Mouse (Mus musculus) neural tube, embryonic 13.5 days (tissue): Measurements from ENCODE around the gene Nt5dc2. TPM values are rescaled to one million over a fixed set of nuclear protein-coding genes. Genes with fewer than 3 reads are reported as not detected.

Experiments
- ATAC-seq: fragments of 200-750 bp; cut with Nextera tagmentation; 2 replicates; pipeline ENCODE4 v1.8.0; 2017; ENCODE audit warnings: low read depth, mild to moderate bottlenecking, moderate TSS enrichment, moderate library complexity
- H3K27ac ChIP-seq: fragments of 300-500 bp; sonication (generic); replicated peaks from 2 replicates; pipeline ENCODE4 v1.5.1; 2015; ENCODE audit warnings: moderate library complexity, mild to moderate bottlenecking, inconsistent platforms
- H3K27me3 ChIP-seq: fragments of 300-500 bp; sonication (generic); 2 replicates; pipeline ENCODE4 v1.6.1; 2015; ENCODE audit warnings: mild to moderate bottlenecking, inconsistent platforms
- H3K36me3 ChIP-seq: fragments of 300-500 bp; sonication (generic); 2 replicates; pipeline ENCODE4 v1.6.1; 2015; ENCODE audit warnings: mild to moderate bottlenecking, inconsistent platforms
- H3K4me1 ChIP-seq: fragments of 300-500 bp; sonication (generic); replicated peaks from 2 replicates; pipeline ENCODE4 v1.6.1; 2015; ENCODE audit warnings: inconsistent platforms
- H3K4me2 ChIP-seq: fragments of 300-500 bp; sonication (generic); 2 replicates; pipeline ENCODE4 v1.6.1; 2015; ENCODE audit warnings: inconsistent platforms, mild to moderate bottlenecking, moderate library complexity
- H3K4me3 ChIP-seq: fragments of 300-500 bp; sonication (generic); 2 replicates; pipeline ENCODE4 v1.5.1; 2015; ENCODE audit warnings: mild to moderate bottlenecking, inconsistent platforms
- H3K9ac ChIP-seq: fragments of 300-500 bp; sonication (generic); 2 replicates; pipeline ENCODE4 v1.6.1; 2015; ENCODE audit warnings: moderate library complexity, mild to moderate bottlenecking, inconsistent platforms
- H3K9me3 ChIP-seq: fragments of 300-500 bp; sonication (generic); 2 replicates; pipeline ENCODE4 v1.6.1; 2016; ENCODE audit warnings: inconsistent platforms
- WGBS: fragments of 180-500 bp; shearing (Covaris S2); methylation state at CpG from one replicate; pipeline ENCODE4 v1.1.7; 2015; 5-methylcytosine and 5-hydroxymethylcytosine counted together
- polyA plus RNA-seq: library from polyadenylated mRNA; unstranded; fragments of >200 nt; fragmentation: Nextera tagmentation; extraction: Ambion mirVana; gene quantifications from 2 replicates; pipeline ENCODE4 v1.2.1, GENCODE M21; 2015

Gene Nt5dc2
- polyA plus RNA-seq, 1 experiment from 2014 or later: 276 TPM

- Histone ChIP-seq H3K36me3 (no peaks in the 10 kb centered on the region), H3K9me3 (no peaks in the 10 kb centered on the region), H3K27me3 (no peaks in the 10 kb centered on the region), H3K4me2 (no peak overlapping the region), H3K4me3 (no peak overlapping the region), H3K4me1 (peaks cover 17% of the 10 kb centered on the region; the same call in 1 of the 2 replicates), H3K9ac (no peak overlapping the region), H3K27ac (no peak overlapping the region)
- 69% methylated on average over 10 of the region's 10 CpGs for WGBS
- no peak for ATAC-seq
Observed at GRCm38 (mm10) chr14:31161638-31162037, 30.8 kb downstream of the Nt5dc2 start.

- H3K9ac ChIP-seq: no peak overlapping the region
- no peak overlapping the region for H3K4me3 ChIP-seq
- H3K4me2 ChIP-seq: no peak overlapping the region
- no peaks in the 10 kb centered on the region for H3K9me3 ChIP-seq
- WGBS: 85% methylated on average over 8 of the region's 8 CpGs
- peaks cover 37% of the 10 kb centered on the region; the same call in 1 of the 2 replicates for H3K4me1 ChIP-seq
- H3K27ac ChIP-seq: no peak overlapping the region
- H3K36me3 ChIP-seq: no peaks in the 10 kb centered on the region
- ATAC-seq: no peak
- no peaks in the 10 kb centered on the region for H3K27me3 ChIP-seq
Observed at GRCm38 (mm10) chr14:31164067-31164466, 33.2 kb downstream of the Nt5dc2 start.

- H3K4me3 ChIP-seq: no peak overlapping the region
- no peaks in the 10 kb centered on the region for H3K27me3 ChIP-seq
- no peak overlapping the region for H3K27ac ChIP-seq
- no peak overlapping the region for H3K4me2 ChIP-seq
- H3K4me1 ChIP-seq: peaks cover 37% of the 10 kb centered on the region; the same call in 1 of the 2 replicates
- peaks cover 6% of the 10 kb centered on the region for H3K36me3 ChIP-seq
- no peaks in the 10 kb centered on the region for H3K9me3 ChIP-seq
- no peak for ATAC-seq
- no peak overlapping the region for H3K9ac ChIP-seq
- 66% methylated on average over 2 of the region's 2 CpGs for WGBS
Observed at GRCm38 (mm10) chr14:31165010-31165409, 34.2 kb downstream of the Nt5dc2 start.

- no peak for ATAC-seq
- Histone ChIP-seq H3K9ac (0 out of 2 replicates have a peak overlapping the region, but pooled peaks have one; percentile 22), H3K4me1 (peaks cover 37% of the 10 kb centered on the region; the same call in 1 of the 2 replicates), H3K27ac (no peak overlapping the region), H3K9me3 (no peaks in the 10 kb centered on the region), H3K4me3 (no peak overlapping the region), H3K36me3 (peaks cover 10% of the 10 kb centered on the region), H3K4me2 (no peak overlapping the region), H3K27me3 (no peaks in the 10 kb centered on the region)
- WGBS: 58% methylated on average over 7 of the region's 7 CpGs
Observed at GRCm38 (mm10) chr14:31165458-31165857, 34.6 kb downstream of the Nt5dc2 start.

GRCm38 (mm10) chr14:31165991-31166630, 35.3 kb downstream of the Nt5dc2 start:
- H3K4me3 ChIP-seq: no peak overlapping the region
- WGBS: 55% methylated on average over 10 of the region's 10 CpGs
- no peaks in the 10 kb centered on the region for H3K27me3 ChIP-seq
- no peak overlapping the region for H3K27ac ChIP-seq
- no peak overlapping the region for H3K9ac ChIP-seq
- no peaks in the 10 kb centered on the region for H3K9me3 ChIP-seq
- no peak for ATAC-seq
- H3K4me1 ChIP-seq: peaks cover 37% of the 10 kb centered on the region; the same call in 1 of the 2 replicates
- peaks cover 17% of the 10 kb centered on the region for H3K36me3 ChIP-seq
- peak overlapping the region; percentile 36; the same call in 1 of the 2 replicates for H3K4me2 ChIP-seq

GRCm38 (mm10) chr14:31166827-31167226, 36.0 kb downstream of the Nt5dc2 start:
- Histone ChIP-seq H3K4me1 (peaks cover 35% of the 10 kb centered on the region; the same call in 1 of the 2 replicates), H3K27me3 (no peaks in the 10 kb centered on the region), H3K4me3 (peak overlapping the region; percentile 18; the same call in 1 of the 2 replicates), H3K9ac (0 out of 2 replicates have a peak overlapping the region, but pooled peaks have one; percentile 22), H3K36me3 (peaks cover 24% of the 10 kb centered on the region), H3K4me2 (peak overlapping the region; percentile 36), H3K27ac (0 out of 2 replicates have a peak overlapping the region, but pooled peaks have one; percentile 9), H3K9me3 (no peaks in the 10 kb centered on the region)
- ATAC-seq: no peak
- 62% methylated on average over 9 of the region's 9 CpGs for WGBS

- peak within 1 kb of the TSS; percentile 54 for H3K27ac ChIP-seq
- WGBS: 56% methylated on average over 10 of the region's 10 CpGs
- ATAC-seq: no peak
- no peaks in the 10 kb centered on the region for H3K9me3 ChIP-seq
- H3K4me2 ChIP-seq: peak within 1 kb of the TSS; percentile 36
- no peaks in the 10 kb centered on the region for H3K27me3 ChIP-seq
- H3K4me3 ChIP-seq: peak within 1 kb of the TSS; percentile 18
- peaks cover 31% of the 10 kb centered on the region; the same call in 1 of the 2 replicates for H3K4me1 ChIP-seq
- peak within 1 kb of the TSS; percentile 47 for H3K9ac ChIP-seq
- peaks cover 40% of the 10 kb centered on the region for H3K36me3 ChIP-seq
Observed at GRCm38 (mm10) chr14:31168425-31168824, 37.6 kb downstream of the Nt5dc2 start, which contains the start of gene Stab1. TSS of gene Stab1 (minus strand) at chr14:31168641.

GRCm38 (mm10) chr14:31169508-31169907, 38.7 kb downstream of the Nt5dc2 start:
- ATAC-seq: no peak
- peaks cover 51% of the 10 kb centered on the region for H3K36me3 ChIP-seq
- H3K4me2 ChIP-seq: no peak overlapping the region
- no peak overlapping the region for H3K27ac ChIP-seq
- WGBS: 83% methylated on average over 6 of the region's 6 CpGs
- no peak overlapping the region for H3K4me3 ChIP-seq
- no peaks in the 10 kb centered on the region for H3K27me3 ChIP-seq
- H3K4me1 ChIP-seq: peaks cover 31% of the 10 kb centered on the region; the same call in 1 of the 2 replicates
- no peaks in the 10 kb centered on the region for H3K9me3 ChIP-seq
- H3K9ac ChIP-seq: no peak overlapping the region

GRCm38 (mm10) chr14:31170963-31171362, 40.1 kb downstream of the Nt5dc2 start:
- no peak overlapping the region for H3K4me3 ChIP-seq
- H3K4me2 ChIP-seq: no peak overlapping the region
- peaks cover 65% of the 10 kb centered on the region for H3K36me3 ChIP-seq
- H3K9ac ChIP-seq: no peak overlapping the region
- H3K27ac ChIP-seq: 0 out of 2 replicates have a peak overlapping the region, but pooled peaks have one; percentile 5
- peaks cover 25% of the 10 kb centered on the region; the same call in 1 of the 2 replicates for H3K4me1 ChIP-seq
- H3K9me3 ChIP-seq: no peaks in the 10 kb centered on the region
- no peak for ATAC-seq
- WGBS: 83% methylated on average over 13 of the region's 13 CpGs
- H3K27me3 ChIP-seq: no peaks in the 10 kb centered on the region

- Histone ChIP-seq H3K27ac (0 out of 2 replicates have a peak overlapping the region, but pooled peaks have one; percentile 5), H3K9ac (no peak overlapping the region), H3K4me2 (no peak overlapping the region), H3K27me3 (no peaks in the 10 kb centered on the region), H3K9me3 (no peaks in the 10 kb centered on the region), H3K4me1 (peaks cover 23% of the 10 kb centered on the region; the same call in 1 of the 2 replicates), H3K36me3 (peaks cover 69% of the 10 kb centered on the region), H3K4me3 (no peak overlapping the region)
- WGBS: 81% methylated on average over 11 of the region's 11 CpGs
- no peak for ATAC-seq
Observed at GRCm38 (mm10) chr14:31171386-31171785, 40.5 kb downstream of the Nt5dc2 start.

- H3K9ac ChIP-seq: no peak overlapping the region
- no peak for ATAC-seq
- no peaks in the 10 kb centered on the region for H3K9me3 ChIP-seq
- H3K4me1 ChIP-seq: peaks cover 19% of the 10 kb centered on the region; the same call in 1 of the 2 replicates
- H3K27ac ChIP-seq: no peak overlapping the region
- 96% methylated on average over 15 of the region's 15 CpGs for WGBS
- H3K36me3 ChIP-seq: peaks cover 74% of the 10 kb centered on the region
- H3K4me2 ChIP-seq: no peak overlapping the region
- H3K27me3 ChIP-seq: no peaks in the 10 kb centered on the region
- no peak overlapping the region for H3K4me3 ChIP-seq
Observed at GRCm38 (mm10) chr14:31171821-31172220, 41.0 kb downstream of the Nt5dc2 start.

GRCm38 (mm10) chr14:31172781-31173455, 42.1 kb downstream of the Nt5dc2 start:
- Histone ChIP-seq H3K27me3 (no peaks in the 10 kb centered on the region), H3K36me3 (peaks cover 85% of the 10 kb centered on the region), H3K4me1 (peaks cover 8% of the 10 kb centered on the region; the same call in 1 of the 2 replicates), H3K27ac (no peak overlapping the region), H3K4me3 (no peak overlapping the region), H3K4me2 (no peak overlapping the region), H3K9me3 (no peaks in the 10 kb centered on the region), H3K9ac (no peak overlapping the region)
- WGBS: 89% methylated on average over 18 of the region's 18 CpGs
- no peak for ATAC-seq
